Mouse (Mus musculus) forelimb bud, embryonic 11.5 days (tissue): ENCODE results near the gene Gm21209.
"Not testable (repeated sequence)": the region's sequence is repeated elsewhere in the genome, so short reads cannot be mapped to it uniquely, and the experiment has no call there.

Source experiments
- DNase-seq: peaks from one replicate; pipeline ENCODE4 v3.0.0-alpha.2; 2012; ENCODE audit warnings: low read depth, low spot score

Gene Gm21209

DNA sequence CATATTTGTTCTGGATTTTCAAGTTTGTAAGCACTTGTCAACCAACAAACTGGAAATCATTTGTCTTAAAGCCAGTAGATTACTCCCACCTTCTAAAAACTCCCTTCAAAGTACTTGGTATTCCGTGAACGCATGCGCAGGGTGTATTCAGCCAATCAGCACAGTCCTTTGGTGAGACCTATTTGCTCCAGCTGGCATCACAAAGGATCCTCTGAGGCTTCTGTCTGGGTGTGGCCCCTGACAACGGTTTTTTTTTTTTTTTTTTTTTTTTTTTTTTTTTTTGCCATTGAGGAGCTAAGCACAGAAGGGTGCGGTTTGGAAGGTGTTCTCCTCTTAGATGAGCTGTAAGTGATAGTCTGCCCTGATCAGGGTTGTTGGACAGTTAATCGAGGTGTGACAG lies at the start of gene Gm21209:
Gene Gm21209, plus strand, starts transcription at position 301 of the 400 bp plus-strand sequence.
- DNase-seq: not testable (repeated sequence)
